Mouse (Mus musculus) myocyte (in vitro differentiated cells): ENCODE measurements around the gene Kcnc3. TPM values are rescaled to one million over a fixed set of nuclear protein-coding genes. Genes with fewer than 3 reads are reported as not detected.

ENCODE experiments used
- H3K27me3 ChIP-seq: one replicate; pipeline ENCODE4 v1.6.1; 2011; ENCODE audit not compliant: control insufficient read depth, insufficient read depth, insufficient read length
- H3K36me3 ChIP-seq: one replicate; pipeline ENCODE4 v1.6.1; 2011; ENCODE audit not compliant: control insufficient read depth, insufficient read depth
- H3K4me2 ChIP-seq: one replicate; pipeline ENCODE4 v1.6.1; 2011; ENCODE audit warnings: low read depth, control low read depth
- H3K4me3 ChIP-seq: one replicate; pipeline ENCODE4 v1.5.1; 2011; ENCODE audit warnings: mild to moderate bottlenecking, control low read depth, moderate library complexity
- H3K79me2 ChIP-seq: one replicate; pipeline ENCODE4 v1.6.1; 2011; ENCODE audit not compliant: control insufficient read depth, insufficient read depth
- H3ac ChIP-seq: one replicate; pipeline ENCODE4 v1.6.1; 2011; ENCODE audit not compliant: control insufficient read depth, insufficient read length
- CEBPB ChIP-seq: IDR thresholded peaks from 2 replicates; pipeline ENCODE4 v1.6.1; 2011; ENCODE audit warnings: mild to moderate bottlenecking, moderate library complexity; ENCODE audit not compliant: poor library complexity, insufficient read depth, severe bottlenecking
- E2F4 ChIP-seq: IDR thresholded peaks from one replicate; pipeline ENCODE4 v1.6.1; 2011; ENCODE audit warnings: mild to moderate bottlenecking, control low read depth, moderate library complexity; ENCODE audit not compliant: insufficient read depth
- MAX ChIP-seq: IDR thresholded peaks from one replicate; pipeline ENCODE4 v1.6.1; 2011; ENCODE audit warnings: low read depth, mild to moderate bottlenecking, control low read depth
- MYOD1 ChIP-seq, 3 experiments: IDR thresholded peaks; one replicate each; pipeline ENCODE4 v1.6.1; 2011; ENCODE audit warnings: control low read depth in 2 of 3, low read depth in 2 of 3, mild to moderate bottlenecking in 2 of 3, moderate library complexity in 1 of 3; ENCODE audit not compliant: insufficient read length in 2 of 3, control insufficient read depth in 1 of 3
- MYOG ChIP-seq, 3 experiments: IDR thresholded peaks; one replicate each; pipeline ENCODE4 v1.6.1; 2011; ENCODE audit warnings: control low read depth in 2 of 3, low read depth in 2 of 3, mild to moderate bottlenecking in 2 of 3; ENCODE audit not compliant: insufficient read length in 2 of 3, control insufficient read depth in 1 of 3, insufficient read depth in 1 of 3
- POLR2A ChIP-seq: IDR thresholded peaks from one replicate; pipeline ENCODE4 v1.6.1; 2011; ENCODE audit warnings: low read depth, mild to moderate bottlenecking, control low read depth, moderate library complexity; ENCODE audit not compliant: insufficient read length
- POLR2AphosphoS2 ChIP-seq: IDR thresholded peaks from one replicate; pipeline ENCODE4 v1.6.1; 2011; ENCODE audit warnings: low read depth, control low read depth; ENCODE audit not compliant: insufficient read length
- REST ChIP-seq: IDR thresholded peaks from one replicate; pipeline ENCODE4 v1.6.1; 2011; ENCODE audit warnings: mild to moderate bottlenecking, control low read depth, moderate library complexity; ENCODE audit not compliant: insufficient read depth, insufficient read length
- SRF ChIP-seq: IDR thresholded peaks from one replicate; pipeline ENCODE4 v1.6.1; 2011; ENCODE audit warnings: low read depth; ENCODE audit not compliant: control insufficient read depth, insufficient read length
- TCF12 ChIP-seq: IDR thresholded peaks from one replicate; pipeline ENCODE4 v1.6.1; 2011; ENCODE audit warnings: mild to moderate bottlenecking, control low read depth; ENCODE audit not compliant: poor library complexity, insufficient read depth, severe bottlenecking
- TCF3 ChIP-seq: IDR thresholded peaks from one replicate; pipeline ENCODE4 v1.6.1; 2011; ENCODE audit warnings: low read depth, control low read depth; ENCODE audit not compliant: insufficient read length
- USF1 ChIP-seq: IDR thresholded peaks from one replicate; pipeline ENCODE4 v1.6.1; 2011; ENCODE audit warnings: low read depth, mild to moderate bottlenecking, control low read depth, moderate library complexity
- polyA plus RNA-seq: library from polyadenylated mRNA; unstranded; fragments of >200 nt; fragmentation: generic; extraction: Trizol; gene quantifications from one replicate; pipeline ENCODE4 v1.2.1, GENCODE M21; 2012; ENCODE audit warnings: missing spikeins

Kcnc3 gene
- polyA plus RNA-seq, 1 experiment: 0.92 TPM

DNA sequence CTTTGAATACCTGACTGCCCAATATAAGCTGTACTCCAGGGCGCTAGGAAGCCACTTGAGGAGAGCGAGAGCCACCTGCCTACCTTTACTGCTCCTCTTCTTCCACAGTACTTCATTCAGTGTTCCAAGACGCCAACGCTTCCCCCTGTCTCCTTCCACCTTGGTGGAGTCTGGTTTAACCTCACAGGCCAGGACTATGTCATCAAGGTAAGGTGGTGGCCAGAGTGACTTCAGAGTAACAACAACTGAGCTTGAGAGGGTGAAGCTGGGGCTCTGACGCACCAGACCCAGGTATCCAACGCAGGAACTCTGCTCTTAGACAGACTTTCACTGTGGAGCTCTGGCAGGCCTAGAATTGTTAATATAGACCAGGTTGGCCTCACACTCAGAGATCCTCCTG, 4.9 kb upstream of the Kcnc3 start:
- Histone ChIP-seq H3K4me2 (no peak overlapping the region), H3K4me3 (no peak overlapping the region), H3K79me2 (no peaks in the 10 kb centered on the region), H3ac (no peak overlapping the region), H3K36me3 (no peaks in the 10 kb centered on the region), H3K27me3 (peaks cover 72% of the 10 kb centered on the region)
- TF ChIP-seq E2F4 (no peak), MYOD1 (IDR thresholded peaks at IDR 0.05; ENCODE audit: control insufficient read depth in 1 of 3, insufficient read length in 2 of 3, low read depth in 2 of 3) (no peak), TCF3 (no peak), MYOG (IDR thresholded peaks at IDR 0.05; ENCODE audit: control insufficient read depth in 1 of 3, insufficient read depth in 1 of 3, insufficient read length in 2 of 3, low read depth in 2 of 3) (no peak), USF1 (no peak), CEBPB (no peak), MAX (no peak), REST (no peak), POLR2A (no peak)

DNA sequence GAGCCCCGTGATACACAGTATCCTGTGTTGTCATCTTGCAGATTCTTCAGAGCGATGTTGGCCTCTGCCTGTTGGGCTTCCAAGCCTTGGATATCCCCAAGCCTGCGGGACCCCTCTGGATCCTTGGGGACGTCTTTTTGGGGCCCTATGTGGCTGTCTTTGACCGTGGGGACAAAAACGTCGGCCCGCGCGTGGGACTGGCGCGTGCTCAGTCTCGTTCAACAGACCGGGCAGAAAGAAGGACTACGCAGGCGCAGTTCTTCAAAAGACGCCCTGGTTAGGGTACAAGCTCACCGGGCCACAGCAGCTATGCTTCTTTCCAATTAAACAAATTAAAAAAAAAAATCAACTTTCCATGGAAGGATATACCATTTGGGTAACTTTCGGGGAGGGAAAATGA, 3.9 kb upstream of the Kcnc3 start:
- Histone ChIP-seq H3ac (no peak overlapping the region), H3K27me3 (peaks cover 75% of the 10 kb centered on the region), H3K79me2 (no peaks in the 10 kb centered on the region), H3K4me3 (no peak overlapping the region), H3K4me2 (no peak overlapping the region), H3K36me3 (no peaks in the 10 kb centered on the region)
- TF ChIP-seq TCF3: no peak

DNA sequence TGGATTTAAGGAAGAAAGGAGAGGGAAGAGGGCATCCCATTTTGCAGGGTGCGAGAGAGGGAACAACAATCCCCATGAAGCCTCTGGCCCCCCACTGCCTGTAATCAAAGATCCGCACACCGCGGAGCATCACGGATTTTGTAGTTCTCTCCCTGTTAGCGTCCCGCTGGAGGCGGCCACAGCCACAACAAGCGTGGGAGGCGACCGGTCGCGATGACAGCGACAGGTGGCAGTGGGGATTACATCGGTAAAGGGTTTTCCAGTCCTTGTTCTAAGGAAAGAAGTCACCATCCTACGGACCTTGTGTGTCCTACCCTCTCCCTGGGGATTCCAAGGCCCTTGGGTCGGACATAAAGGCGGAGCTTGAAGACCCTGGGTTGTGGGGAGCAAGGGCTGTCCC, 3.5 kb upstream of the Kcnc3 start:
- Histone ChIP-seq H3ac (no peak overlapping the region), H3K4me3 (no peak overlapping the region), H3K4me2 (peak overlapping the region; percentile 12), H3K36me3 (no peaks in the 10 kb centered on the region), H3K27me3 (peaks cover 77% of the 10 kb centered on the region), H3K79me2 (no peaks in the 10 kb centered on the region)
- peak in 2 of 3 experiments; percentile 41 to 88 for TF ChIP-seq MYOD1 (IDR thresholded peaks at IDR 0.05; ENCODE audit: control insufficient read depth in 1 of 3, insufficient read length in 2 of 3, low read depth in 2 of 3)
- no peak for TF ChIP-seq POLR2A

DNA sequence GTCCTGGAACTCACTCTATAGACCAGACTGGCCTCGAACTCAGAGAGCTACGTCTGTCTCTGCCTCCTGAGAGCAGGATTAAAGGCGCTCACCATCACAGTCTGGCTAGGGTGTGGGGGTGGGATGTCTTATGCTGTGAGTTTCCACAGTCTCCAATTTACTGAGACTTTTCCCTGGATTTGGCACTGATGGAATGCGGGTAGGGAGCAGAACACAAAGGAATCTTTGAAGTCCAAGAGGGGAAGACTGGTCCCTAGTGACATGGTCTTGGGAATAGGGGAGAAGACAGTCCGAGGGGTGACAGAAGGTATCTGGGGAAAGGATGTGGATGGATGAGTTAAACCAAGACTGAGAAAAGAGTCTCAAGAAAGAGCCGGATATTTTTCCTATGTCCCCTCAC, 2.8 kb upstream of the Kcnc3 start:
- no peak for TF ChIP-seq TCF3
- no peak for TF ChIP-seq REST
- no peak for TF ChIP-seq USF1
- no peak for TF ChIP-seq SRF
- TF ChIP-seq E2F4: no peak
- TF ChIP-seq MYOG (IDR thresholded peaks at IDR 0.05; ENCODE audit: control insufficient read depth in 1 of 3, insufficient read depth in 1 of 3, insufficient read length in 2 of 3, low read depth in 2 of 3): no peak
- no peak for TF ChIP-seq POLR2AphosphoS2
- no peak for TF ChIP-seq MAX
- TF ChIP-seq CEBPB: no peak
- no peak for TF ChIP-seq TCF12
- no peak for TF ChIP-seq POLR2A
- Histone ChIP-seq H3K4me2 (peak overlapping the region; percentile 12), H3K27me3 (peaks cover 73% of the 10 kb centered on the region)

DNA sequence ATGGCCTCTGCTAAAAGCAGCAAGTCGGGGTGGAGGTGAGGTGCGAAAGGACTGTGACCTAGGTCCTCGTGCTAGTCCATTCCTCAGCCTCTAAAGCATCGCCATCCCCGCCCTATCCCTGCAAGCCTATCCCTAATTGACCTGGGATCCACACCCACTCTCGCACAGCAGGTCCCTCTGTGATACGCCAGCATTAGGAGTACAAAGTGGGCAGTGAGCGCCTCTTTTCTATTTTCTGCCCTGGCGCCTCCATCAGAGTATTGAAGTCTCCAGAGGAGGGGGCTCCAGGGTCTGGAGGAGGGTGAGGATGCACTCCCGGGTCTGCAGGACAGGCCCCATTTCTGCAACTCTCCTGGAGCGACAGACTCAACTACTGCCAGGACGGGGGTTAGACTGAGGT, 2.1 kb upstream of the Kcnc3 start:
- Histone ChIP-seq H3K4me3 (no peak overlapping the region), H3K36me3 (no peaks in the 10 kb centered on the region), H3K27me3 (peaks cover 73% of the 10 kb centered on the region), H3K79me2 (no peaks in the 10 kb centered on the region), H3K4me2 (peak overlapping the region; percentile 65), H3ac (no peak overlapping the region)
- no peak for TF ChIP-seq TCF3

More for the DNA sequence above, 2.8 kb upstream of the Kcnc3 start:
- no peaks in the 10 kb centered on the region for H3K79me2 ChIP-seq
- no peak overlapping the region for H3ac ChIP-seq
- no peak overlapping the region for H3K4me3 ChIP-seq
- no peaks in the 10 kb centered on the region for H3K36me3 ChIP-seq

DNA sequence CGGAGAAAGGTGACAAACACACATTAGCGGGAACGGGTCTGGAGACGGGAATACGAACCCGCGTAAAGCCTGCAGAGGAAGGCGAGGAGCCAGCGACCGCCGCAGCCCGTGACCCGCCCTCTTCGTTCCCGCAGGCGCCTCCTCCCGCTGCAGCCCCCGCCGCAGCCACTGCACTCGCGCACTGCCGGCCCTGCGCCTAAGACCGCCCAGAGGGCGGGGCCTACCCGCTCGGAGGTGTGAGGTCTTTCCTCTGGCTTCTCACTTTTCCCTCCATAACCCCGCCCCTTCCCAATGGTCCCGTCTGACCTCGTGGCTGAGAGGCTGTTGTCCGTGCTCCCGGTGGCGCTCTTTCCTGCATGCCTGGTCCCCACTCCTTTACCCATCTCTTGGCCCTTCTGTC, 1.3 kb upstream of the Kcnc3 start:
- Histone ChIP-seq H3K27me3 (peaks cover 76% of the 10 kb centered on the region), H3K4me3 (no peak overlapping the region)

More for the DNA sequence above, 1.3 kb upstream of the Kcnc3 start:
- no peaks in the 10 kb centered on the region for H3K36me3 ChIP-seq
- no peaks in the 10 kb centered on the region for H3K79me2 ChIP-seq
- H3ac ChIP-seq: no peak overlapping the region
- peak overlapping the region; percentile 65 for H3K4me2 ChIP-seq
- TF ChIP-seq USF1: no peak
- TF ChIP-seq MYOD1 (IDR thresholded peaks at IDR 0.05; ENCODE audit: control insufficient read depth in 1 of 3, insufficient read length in 2 of 3, low read depth in 2 of 3): no peak
- TF ChIP-seq TCF3: no peak
- TF ChIP-seq REST: no peak
- TF ChIP-seq E2F4: no peak
- TF ChIP-seq POLR2A: no peak
- TF ChIP-seq MYOG (IDR thresholded peaks at IDR 0.05; ENCODE audit: control insufficient read depth in 1 of 3, insufficient read depth in 1 of 3, insufficient read length in 2 of 3, low read depth in 2 of 3): no peak
- TF ChIP-seq POLR2AphosphoS2: no peak
